ENCODE assay signal across 8 mouse cellular contexts in genomic region chr7:130892973-130893372, GRCm38 (mm10). TPM values are rescaled to one million over a fixed set of nuclear protein-coding genes. Genes with fewer than 3 reads are reported as not detected.
DNase-seq lines count a peak whose midpoint lies in the region; ATAC-seq and TF ChIP-seq lines count a peak whose summit lies in the region.

No protein-coding gene starts in this region.

- H3K27me3 ChIP-seq in limb, embryonic 12.5 days, result no peaks in the 10 kb centered on the region
- no peaks in the 10 kb centered on the region for H3K27me3 ChIP-seq in limb, embryonic 10.5 days (ENCODE audit: low read depth, poor library complexity, severe bottlenecking)
- no peaks in the 10 kb centered on the region for H3K27me3 ChIP-seq in intestine, embryonic 15.5 days (replicated peaks)
- no peaks in the 10 kb centered on the region for H3K27me3 ChIP-seq in hindbrain, embryonic 13.5 days

- H3K9ac ChIP-seq in limb, embryonic 12.5 days (replicated peaks), result no peak overlapping the region
- no peak overlapping the region for H3K9ac ChIP-seq in intestine, embryonic 15.5 days
- no peak overlapping the region for H3K9ac ChIP-seq in hindbrain, embryonic 13.5 days

- H3K4me2 ChIP-seq in limb, embryonic 12.5 days, result no peak overlapping the region
- H3K4me2 ChIP-seq in intestine, embryonic 15.5 days (replicated peaks), result no peak overlapping the region
- H3K4me2 ChIP-seq in hindbrain, embryonic 13.5 days, result no peak overlapping the region

- H3K36me3 ChIP-seq in limb, embryonic 12.5 days, result peaks cover 17% of the 10 kb centered on the region; the same call in 1 of the 2 replicates
- 0 out of 2 replicates have a peak, but pooled peaks cover 3% of the 10 kb centered on the region for H3K36me3 ChIP-seq in limb, embryonic 10.5 days
- no peaks in the 10 kb centered on the region for H3K36me3 ChIP-seq in intestine, embryonic 15.5 days
- H3K36me3 ChIP-seq in hindbrain, embryonic 13.5 days, result peaks cover 33% of the 10 kb centered on the region

- no peak overlapping the region for H3K4me3 ChIP-seq in limb, embryonic 12.5 days (replicated peaks)
- no peak overlapping the region for H3K4me3 ChIP-seq in limb, embryonic 10.5 days
- H3K4me3 ChIP-seq in layer of hippocampus, adult 2 months, result no peak overlapping the region
- H3K4me3 ChIP-seq in intestine, embryonic 15.5 days (replicated peaks), result no peak overlapping the region
- H3K4me3 ChIP-seq in hindbrain, embryonic 13.5 days, result no peak overlapping the region

- peaks cover 8% of the 10 kb centered on the region for H3K4me1 ChIP-seq in limb, embryonic 12.5 days (replicated peaks)
- peaks cover 5% of the 10 kb centered on the region; the same call in 1 of the 2 replicates for H3K4me1 ChIP-seq in limb, embryonic 10.5 days
- no peaks in the 10 kb centered on the region for H3K4me1 ChIP-seq in intestine, embryonic 15.5 days (replicated peaks)
- peaks cover 2% of the 10 kb centered on the region for H3K4me1 ChIP-seq in hindbrain, embryonic 13.5 days (replicated peaks)

- no peak for ATAC-seq in limb, embryonic 12.5 days (ENCODE audit: insufficient number of reproducible peaks, insufficient read depth, low FRiP score, low TSS enrichment, low read depth)
- ATAC-seq in neutrophil, adult 5-6 weeks (ENCODE audit: extremely low read depth, insufficient number of reproducible peaks, low FRiP score, poor library complexity, severe bottlenecking), result peak; percentile 55; the same call in 1 of the 2 replicates
- ATAC-seq in intestine, embryonic 15.5 days, result no peak
- ATAC-seq in hindbrain, embryonic 13.5 days (ENCODE audit: low FRiP score), result no peak

- peak overlapping the region; percentile 9; the same call in 1 of the 2 replicates for H3K27ac ChIP-seq in limb, embryonic 12.5 days
- no peak overlapping the region for H3K27ac ChIP-seq in limb, embryonic 10.5 days
- H3K27ac ChIP-seq in layer of hippocampus, adult 2 months, result peak overlapping the region; percentile 83
- no peak overlapping the region for H3K27ac ChIP-seq in intestine, embryonic 15.5 days
- no peak overlapping the region for H3K27ac ChIP-seq in hindbrain, embryonic 13.5 days

- TF ChIP-seq CTCF in layer of hippocampus, adult 2 months (conservative IDR thresholded peaks at IDR 0.05), result no peak

- no peak for DNase-seq in limb, embryonic 10.5 days (ENCODE audit: low spot score)
- peak; percentile 53 for DNase-seq in adipocyte (ENCODE audit: low spot score)
- peak; percentile 56 to 60 for DNase-seq in layer of hippocampus, adult 2 months (ENCODE audit: low spot score in 2 of 2)
- DNase-seq in spleen, postnatal 14 days (ENCODE audit: low spot score in 2 of 2), result no peak

- WGBS in limb, embryonic 12.5 days, result 63% methylated on average over 6 of the region's 6 CpGs
- WGBS in limb, embryonic 10.5 days, result 91% methylated on average over 6 of the region's 6 CpGs
- 78% methylated on average over 6 of the region's 6 CpGs for WGBS in intestine, embryonic 15.5 days
- 86% methylated on average over 6 of the region's 6 CpGs for WGBS in hindbrain, embryonic 13.5 days

- no peaks in the 10 kb centered on the region for H3K9me3 ChIP-seq in limb, embryonic 12.5 days
- H3K9me3 ChIP-seq in limb, embryonic 10.5 days (replicated peaks), result no peaks in the 10 kb centered on the region
- no peaks in the 10 kb centered on the region for H3K9me3 ChIP-seq in intestine, embryonic 15.5 days
- no peaks in the 10 kb centered on the region for H3K9me3 ChIP-seq in hindbrain, embryonic 13.5 days

RNA-seq across cellular contexts. Expression of gene Plekha1, which starts 27.4 kb away (rescaled TPM):
- 33.3 and 37.9 TPM in 2 replicates for polyA plus RNA-seq in limb, embryonic 12.5 days (2016; fragmentation: Nextera tagmentation; extraction: Ambion mirVana)
- 27.5 and 31.3 TPM in 2 replicates for polyA plus RNA-seq in limb, embryonic 10.5 days (2016; fragmentation: Nextera tagmentation; extraction: Ambion mirVana)
- total RNA-seq in layer of hippocampus, adult 2 months (2021), result 10 to 100 TPM; 87.1 to 91.2 TPM
- total RNA-seq in neutrophil, adult 5-6 weeks (2017), result 50.3 and 52.4 TPM in 2 replicates
- polyA plus RNA-seq in intestine, embryonic 15.5 days (2015; fragmentation: Nextera tagmentation; extraction: Ambion mirVana), result 40.5 and 41.5 TPM in 2 replicates
- polyA plus RNA-seq in hindbrain, embryonic 13.5 days (2015; fragmentation: Nextera tagmentation; extraction: Ambion mirVana), result 63.4 and 65.4 TPM in 2 replicates

RNA-seq across cellular contexts. Expression of gene Htra1, which starts 42.9 kb away (rescaled TPM):
- 20.4 and 20.9 TPM in 2 replicates for polyA plus RNA-seq in limb, embryonic 12.5 days (2016; fragmentation: Nextera tagmentation; extraction: Ambion mirVana)
- polyA plus RNA-seq in limb, embryonic 10.5 days (2016; fragmentation: Nextera tagmentation; extraction: Ambion mirVana), result 3.0 and 5.1 TPM in 2 replicates
- 100 to 1,000 TPM; 239 to 255 TPM for total RNA-seq in layer of hippocampus, adult 2 months (2021)
- not detected in 2 replicates for total RNA-seq in neutrophil, adult 5-6 weeks (2017)
- 16.9 and 18.8 TPM in 2 replicates for polyA plus RNA-seq in intestine, embryonic 15.5 days (2015; fragmentation: Nextera tagmentation; extraction: Ambion mirVana)
- 11.2 and 15.4 TPM in 2 replicates for polyA plus RNA-seq in hindbrain, embryonic 13.5 days (2015; fragmentation: Nextera tagmentation; extraction: Ambion mirVana)

Comparison
In these comparisons a context has a peak if more than half of its experiments do, and no peak if none do; other contexts are left out.
1. H3K27ac ChIP-seq: peak in limb, embryonic 12.5 days (single experiment) and layer of hippocampus, adult 2 months (single experiment); none in limb, embryonic 10.5 days (single experiment), intestine, embryonic 15.5 days (single experiment) and hindbrain, embryonic 13.5 days (single experiment).
2. DNase-seq: peak in adipocyte (single experiment) and layer of hippocampus, adult 2 months (2 of 2); none in limb, embryonic 10.5 days (single experiment) and spleen, postnatal 14 days (0 of 2).